Mouse (Mus musculus) Patski (cell line): Measurements from ENCODE around the gene Ptges3. TPM values are rescaled to one million over a fixed set of nuclear protein-coding genes. Genes with fewer than 3 reads are reported as not detected.

Source experiments
- ATAC-seq: fragments of 100-300 bp; one replicate; pipeline ENCODE4 v1.8.0; 2021
- CTCF ChIA-PET: fragments of 350-600 bp; sonication (Branson Sonifier 250); formaldehyde crosslinking; loops from one replicate; lab custom pipeline; 2022; ENCODE audit warnings: inconsistent platforms; lab: Charles Lee
- POLR2A ChIA-PET: fragments of 350-600 bp; sonication (Branson Sonifier 250); formaldehyde crosslinking; loops from one replicate; lab custom pipeline; 2022; ENCODE audit warnings: antibody characterized with exemption, inconsistent platforms; lab: Charles Lee
- DNase-seq: peaks from one replicate; pipeline ENCODE4 v3.0.0-alpha.2; 2011; ENCODE audit warnings: low read depth, low spot score
- H3K27me3 ChIP-seq: fragments of 371-371 bp; one replicate; pipeline ENCODE4 v1.5.1; 2021
- CTCF ChIP-seq: fragments of 100-300 bp; IDR thresholded peaks from one replicate; pipeline ENCODE4 v1.5.1; 2021
- in situ Hi-C: fragments of 300-500 bp; cut with MboI; formaldehyde crosslinking; loops from 3 replicates; pipeline ENCODE4 v1.11.1; 2018; ENCODE audit warnings: low pct_unique_long_range_greater_than_20kb, mixed read lengths
- polyA plus RNA-seq: library from polyadenylated mRNA; unstranded; gene quantifications from one replicate; pipeline ENCODE4 v1.2.3, GENCODE M21; 2021

Gene Ptges3
- 141 TPM for polyA plus RNA-seq

- ATAC-seq: peak; percentile 92
- no peak for TF ChIP-seq CTCF
- CTCF ChIA-PET: no interaction called here
- POLR2A ChIA-PET: no interaction called here
- in situ Hi-C loops: no loop called here
- no peaks in the 10 kb centered on the region for H3K27me3 ChIP-seq
- DNase-seq: no peak
These were observed at the start of gene Ptges3 for GRCm38 (mm10) chr10:128058601-128059151. Gene Ptges3 (plus strand): TSS chr10:128058954.

- CTCF ChIA-PET: interaction anchor here (2.2 kb wide), 1 partner anchor 66 kb away, joined by 4 read pairs; no protein-coding TSS in a partner anchor
- TF ChIP-seq CTCF: no peak
- in situ Hi-C loops: loop anchor here (5.0 to 10.0 kb wide), 2 partner anchors 67 to 275 kb away; partner anchors contain the start of gene Zbtb39
These were observed 49.0 kb upstream of the Ptges3 start for GRCm38 (mm10) chr10:128009735-128010134.

GRCm38 (mm10) chr10:128015068-128015934 is 43.5 kb upstream of the Ptges3 start, which contains the start of gene Prim1:
Gene Prim1 (plus strand): TSS chr10:128015168.
- ChIA-PET CTCF (interaction anchor here (0.7 kb wide), 1 partner anchor 497 kb away, joined by 3 read pairs; no protein-coding TSS in a partner anchor), POLR2A (interaction anchor here (1.1 kb wide), 1 partner anchor 20 kb away, joined by 4 read pairs; the partner anchor contains the start of gene Naca)
- H3K27me3 ChIP-seq: no peaks in the 10 kb centered on the region
- DNase-seq: no peak
- TF ChIP-seq CTCF: no peak
- in situ Hi-C loops: no loop called here
- ATAC-seq: peak; percentile 57

More at GRCm38 (mm10) chr10:128009735-128010134, 49.0 kb upstream of the Ptges3 start:
- POLR2A ChIA-PET: no interaction called here
- ATAC-seq: no peak
- peaks cover 19% of the 10 kb centered on the region for H3K27me3 ChIP-seq
- no peak for DNase-seq

- POLR2A ChIA-PET: no interaction called here
- TF ChIP-seq CTCF: no peak
- in situ Hi-C loops: no loop called here
- CTCF ChIA-PET: no interaction called here
- no peak for ATAC-seq
- DNase-seq: no peak
- H3K27me3 ChIP-seq: no peaks in the 10 kb centered on the region
These were observed 36.6 kb upstream of the Ptges3 start for GRCm38 (mm10) chr10:128022196-128022595.

GRCm38 (mm10) chr10:128023496-128023895 is 35.3 kb upstream of the Ptges3 start:
- ATAC-seq (no peak), DNase-seq (no peak)
- in situ Hi-C loops: no loop called here
- ChIA-PET CTCF (interaction anchor here (1.7 kb wide), 1 partner anchor 11 kb away, joined by 6 read pairs; the partner anchor contains the start of gene Naca), POLR2A (no interaction called here)
- no peaks in the 10 kb centered on the region for H3K27me3 ChIP-seq
- no peak for TF ChIP-seq CTCF

GRCm38 (mm10) chr10:128029931-128030330 is 28.8 kb upstream of the Ptges3 start:
- POLR2A ChIA-PET: no interaction called here
- ATAC-seq (no peak), DNase-seq (no peak)
- no peaks in the 10 kb centered on the region for H3K27me3 ChIP-seq
- CTCF ChIA-PET: interaction anchor here (1.5 kb wide), 1 partner anchor 27 kb away, joined by 6 read pairs; no protein-coding TSS in a partner anchor
- no peak for TF ChIP-seq CTCF
- in situ Hi-C loops: loop anchor here (25.0 kb wide), 1 partner anchor 743 kb away; the partner anchor contains the start of gene Mbd6

GRCm38 (mm10) chr10:128030860-128031259 is 27.9 kb upstream of the Ptges3 start:
- POLR2A ChIA-PET: no interaction called here
- ATAC-seq: no peak
- DNase-seq: no peak
- CTCF ChIA-PET: interaction anchor here (1.5 to 1.7 kb wide), 2 partner anchors 13 to 27 kb away, joined by 3 to 6 read pairs; no protein-coding TSS in a partner anchor
- no peaks in the 10 kb centered on the region for H3K27me3 ChIP-seq
- in situ Hi-C loops: loop anchor here (25.0 kb wide), 1 partner anchor 744 kb away; the partner anchor contains the start of gene Mbd6
- TF ChIP-seq CTCF: no peak

GRCm38 (mm10) chr10:128036746-128037425 is 21.9 kb upstream of the Ptges3 start:
- CTCF ChIA-PET: interaction anchor here (1.1 kb wide), 1 partner anchor 367 kb away, joined by 3 read pairs; no protein-coding TSS in a partner anchor
- in situ Hi-C loops: loop anchor here (25.0 kb wide), 1 partner anchor 750 kb away; the partner anchor contains the start of gene Mbd6
- ATAC-seq: no peak
- no peaks in the 10 kb centered on the region for H3K27me3 ChIP-seq
- POLR2A ChIA-PET: interaction anchor here (0.8 to 2.3 kb wide), 6 partner anchors 14 to 58 kb away, joined by 3 to 10 read pairs (median 4); partner anchors contain the start of gene Atp5b
- DNase-seq: no peak
- TF ChIP-seq CTCF: no peak

- in situ Hi-C loops: loop anchor here (25.0 kb wide), 1 partner anchor 751 kb away; the partner anchor contains the start of gene Mbd6
- no peaks in the 10 kb centered on the region for H3K27me3 ChIP-seq
- DNase-seq (no peak), ATAC-seq (no peak)
- ChIA-PET POLR2A (interaction anchor here (0.7 to 1.2 kb wide), 2 partner anchors 9 to 13 kb away, joined by 3 read pairs; no protein-coding TSS in a partner anchor), CTCF (interaction anchor here (1.1 kb wide), 1 partner anchor 368 kb away, joined by 3 read pairs; no protein-coding TSS in a partner anchor)
- no peak for TF ChIP-seq CTCF
These were observed 20.8 kb upstream of the Ptges3 start for GRCm38 (mm10) chr10:128037921-128038320.
